8 mouse cellular contexts compared by ENCODE assay signal in the genomic region with DNA sequence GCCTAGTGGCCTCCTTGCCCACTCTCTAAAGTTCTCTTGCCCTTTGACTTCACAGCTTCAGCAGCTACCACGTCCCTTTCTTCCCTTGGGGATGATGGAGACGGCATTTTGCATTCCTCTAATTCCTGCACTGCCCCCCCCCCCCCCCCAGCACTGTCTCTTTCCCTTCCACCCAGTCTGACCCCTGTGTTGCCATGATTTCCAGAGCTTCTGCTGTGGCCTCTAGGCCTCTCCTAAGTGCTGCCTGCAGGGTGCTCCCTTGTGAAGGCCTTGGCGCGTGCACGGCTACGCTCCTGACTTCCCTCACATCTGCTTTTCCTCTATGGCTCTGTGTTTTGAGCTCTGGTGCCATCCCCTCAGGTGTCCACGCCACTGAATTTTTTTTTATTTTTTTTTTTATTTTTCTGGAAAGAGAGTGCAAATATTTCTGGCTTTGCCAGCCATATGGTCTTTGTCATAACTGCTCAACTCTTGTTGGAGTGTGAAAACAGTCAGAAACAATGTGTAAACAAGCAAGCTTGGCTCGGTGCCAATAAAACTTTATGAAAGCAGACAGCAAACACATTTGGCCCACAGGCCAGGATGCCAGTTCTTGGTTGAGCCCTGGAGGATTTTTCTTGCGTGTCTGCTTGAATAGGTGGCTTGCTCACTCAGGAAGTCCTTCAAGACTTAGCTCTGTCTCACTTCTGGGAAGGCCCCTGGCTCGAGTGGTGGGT. TPM values are rescaled to one million over a fixed set of nuclear protein-coding genes. Genes with fewer than 3 reads are reported as not detected.
DNase-seq lines count a peak whose midpoint lies in the region; ATAC-seq and TF ChIP-seq lines count a peak whose summit lies in the region.

No protein-coding gene starts in this region.

- no peaks in the 10 kb centered on the region for H3K9me3 ChIP-seq in hindbrain, postnatal 0 days (ENCODE audit: low read length)
- H3K9me3 ChIP-seq in hindbrain, embryonic 16.5 days (ENCODE audit: control insufficient read depth, low read length): no peaks in the 10 kb centered on the region
- no peaks in the 10 kb centered on the region for H3K9me3 ChIP-seq in kidney, postnatal 0 days (replicated peaks; ENCODE audit: low read length)

- no peak overlapping the region for H3K4me2 ChIP-seq in hindbrain, postnatal 0 days (ENCODE audit: low read depth, low read length)
- no peak overlapping the region for H3K4me2 ChIP-seq in hindbrain, embryonic 16.5 days (ENCODE audit: low read length)
- H3K4me2 ChIP-seq in kidney, postnatal 0 days (ENCODE audit: low read length): no peak overlapping the region

- no peak for TF ChIP-seq CTCF in hindbrain, postnatal 0 days (IDR thresholded peaks at IDR 0.05; ENCODE audit: low read depth)
- TF ChIP-seq CTCF in kidney, postnatal 0 days (IDR thresholded peaks at IDR 0.05; ENCODE audit: low read depth): no peak

- no peaks in the 10 kb centered on the region for H3K27me3 ChIP-seq in hindbrain, postnatal 0 days (ENCODE audit: insufficient read depth, low read length)
- H3K27me3 ChIP-seq in hindbrain, embryonic 16.5 days (replicated peaks; ENCODE audit: control insufficient read depth, insufficient read depth, low read length): no peaks in the 10 kb centered on the region
- H3K27me3 ChIP-seq in kidney, postnatal 0 days (ENCODE audit: insufficient read depth, low read length): no peaks in the 10 kb centered on the region

- no peak overlapping the region for H3K27ac ChIP-seq in hindbrain, postnatal 0 days
- H3K27ac ChIP-seq in hindbrain, embryonic 16.5 days (ENCODE audit: low read depth, low read length): no peak overlapping the region
- peak overlapping the region; percentile 54 for H3K27ac ChIP-seq in kidney, postnatal 0 days

- no peak for ATAC-seq in hindbrain, postnatal 0 days
- ATAC-seq in hindbrain, embryonic 16.5 days: no peak
- ATAC-seq in kidney, postnatal 0 days (replicated peaks; ENCODE audit: low FRiP score, low read depth): no peak

- no peak overlapping the region for H3K4me3 ChIP-seq in hindbrain, postnatal 0 days (ENCODE audit: low read length)
- H3K4me3 ChIP-seq in hindbrain, embryonic 16.5 days (ENCODE audit: low read length): no peak overlapping the region
- no peak overlapping the region for H3K4me3 ChIP-seq in kidney, postnatal 0 days (replicated peaks; ENCODE audit: low read depth, low read length)

- H3K4me1 ChIP-seq in hindbrain, postnatal 0 days (ENCODE audit: insufficient read depth, low read length): no peaks in the 10 kb centered on the region
- H3K4me1 ChIP-seq in hindbrain, embryonic 16.5 days (ENCODE audit: control insufficient read depth, insufficient read depth, low read depth, low read length): peaks cover 4% of the 10 kb centered on the region; the same call in 1 of the 2 replicates
- H3K4me1 ChIP-seq in kidney, postnatal 0 days (replicated peaks; ENCODE audit: insufficient read depth, low read length): peaks cover 21% of the 10 kb centered on the region

- peak; percentile 38 for DNase-seq in hindbrain, postnatal 0 days (ENCODE audit: low spot score)
- DNase-seq in embryo, embryonic 11 days: peak; percentile 55
- DNase-seq in kidney, postnatal 0 days (ENCODE audit: low spot score): peak; percentile 54
- peak; percentile 35 to 62 for DNase-seq in lung, postnatal 4 days
- no peak for DNase-seq in adrenal gland, postnatal 10 days
- no peak for DNase-seq in cerebellum, adult 11 months
- DNase-seq in right cerebral cortex, postnatal 36 days (ENCODE audit: low spot score in 2 of 2): no peak

- no peaks in the 10 kb centered on the region for H3K36me3 ChIP-seq in hindbrain, postnatal 0 days (ENCODE audit: insufficient read depth, low read length)
- peaks cover 6% of the 10 kb centered on the region; the same call in 1 of the 2 replicates for H3K36me3 ChIP-seq in hindbrain, embryonic 16.5 days (ENCODE audit: control insufficient read depth, insufficient read depth, low read length)
- H3K36me3 ChIP-seq in kidney, postnatal 0 days (ENCODE audit: insufficient read depth, low read length): no peaks in the 10 kb centered on the region

- no peak overlapping the region for H3K9ac ChIP-seq in hindbrain, postnatal 0 days (replicated peaks; ENCODE audit: low read length)
- H3K9ac ChIP-seq in hindbrain, embryonic 16.5 days (ENCODE audit: low read depth, low read length): no peak overlapping the region
- H3K9ac ChIP-seq in kidney, postnatal 0 days (ENCODE audit: low read depth, low read length): no peak overlapping the region

- 35% methylated on average over 10 of the region's 10 CpGs for WGBS in hindbrain, postnatal 0 days
- 60% methylated on average over 10 of the region's 10 CpGs for WGBS in hindbrain, embryonic 16.5 days
- 45% methylated on average over 10 of the region's 10 CpGs for WGBS in kidney, postnatal 0 days

RNA-seq across cellular contexts. Expression of gene Ptrhd1, which starts 40.6 kb away (rescaled TPM):
- 5.5 and 8.0 TPM in 2 replicates for total RNA-seq in hindbrain, postnatal 0 days (2014; rRNA removed)
- 8.9 and 9.4 TPM in 2 replicates for polyA plus RNA-seq in hindbrain, postnatal 0 days (2015; fragmentation: Nextera tagmentation; extraction: Ambion mirVana)
- polyA plus RNA-seq in hindbrain, embryonic 16.5 days (2015; fragmentation: Nextera tagmentation; extraction: Ambion mirVana): 7.4 and 7.6 TPM in 2 replicates
- 7.4 and 8.1 TPM in 2 replicates for polyA plus RNA-seq in kidney, postnatal 0 days (2015; fragmentation: Nextera tagmentation; extraction: Ambion mirVana)
- 1 to 10 TPM; 6.4 to 7.0 TPM for total RNA-seq in adrenal gland, postnatal 10 days (2021)

RNA-seq across cellular contexts. Expression of gene Cenpo, which starts 40.9 kb away (rescaled TPM):
- 5.2 and 5.9 TPM in 2 replicates for total RNA-seq in hindbrain, postnatal 0 days (2014; rRNA removed)
- polyA plus RNA-seq in hindbrain, postnatal 0 days (2015; fragmentation: Nextera tagmentation; extraction: Ambion mirVana): 5.3 and 5.7 TPM in 2 replicates
- polyA plus RNA-seq in hindbrain, embryonic 16.5 days (2015; fragmentation: Nextera tagmentation; extraction: Ambion mirVana): 7.3 and 8.4 TPM in 2 replicates
- 7.9 and 8.8 TPM in 2 replicates for polyA plus RNA-seq in kidney, postnatal 0 days (2015; fragmentation: Nextera tagmentation; extraction: Ambion mirVana)
- 10 to 100 TPM in 1 of 2 experiments, 1 to 10 TPM in 1; 9.0 to 10.8 TPM for total RNA-seq in adrenal gland, postnatal 10 days (2021)

Comparison
In these comparisons a context has a peak if more than half of its experiments do, and no peak if none do; other contexts are left out.
1. DNase-seq: peak in hindbrain, postnatal 0 days (single experiment), embryo, embryonic 11 days (single experiment), kidney, postnatal 0 days (single experiment) and lung, postnatal 4 days (2 of 2); none in adrenal gland, postnatal 10 days (single experiment), cerebellum, adult 11 months (single experiment) and right cerebral cortex, postnatal 36 days (0 of 2).